Mouse (Mus musculus) megakaryocyte, embryonic 14.5 days (primary cell): ENCODE measurements at regions not wholly inside any gene's neighbourhood (a gene's known extent, or its start where the extent isn't known, plus 50 kb on each side); places are given as distances from the start of the nearest gene placed in this dataset.

Experiments
- FLI1 ChIP-seq: IDR thresholded peaks from 2 replicates; pipeline ENCODE4 v1.6.1; 2012; ENCODE audit warnings: low read length, inconsistent platforms, mixed read lengths
- GATA1 ChIP-seq: IDR thresholded peaks from 3 replicates; pipeline ENCODE4 v1.6.1; 2012; ENCODE audit warnings: mixed read lengths, low read length, inconsistent platforms, borderline replicate concordance

DNA sequence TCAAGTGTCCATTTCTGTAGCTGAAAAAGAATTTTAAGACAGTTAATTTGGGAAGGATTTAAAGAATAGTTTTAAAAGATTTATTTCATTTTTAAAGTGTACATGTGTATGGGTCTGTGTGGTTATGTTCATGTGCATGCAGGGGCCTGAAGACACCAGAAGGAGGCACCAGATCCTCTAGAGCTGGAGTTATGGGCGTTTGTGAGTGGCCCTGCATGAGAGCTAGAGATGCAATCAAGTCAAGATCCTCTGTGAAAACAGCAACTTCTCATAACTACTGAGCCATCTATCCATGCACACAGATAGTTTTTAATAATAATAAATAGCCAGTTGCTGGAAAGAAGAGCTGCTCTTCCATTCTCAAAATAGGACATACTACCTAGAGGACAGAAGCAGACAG is 452.4 kb downstream of the Lmo4 start:
- no peak for TF ChIP-seq GATA1
- no peak for TF ChIP-seq FLI1
